Mouse (Mus musculus) mouse trophoblast stem cell (cell line): Measurements from ENCODE around the gene Snrpe.

Experiments
- in situ Hi-C, 2 experiments: fragments of 300-500 bp; cut with MseI, MboI; formaldehyde crosslinking; loops; 2 replicates in 1 of 2; 3 replicates in 1 of 2; pipeline ENCODE4 v1.15.1; 2025

Snrpe gene

GRCm38 (mm10) chr1:133609771-133610502 lies at the start of gene Snrpe:
Snrpe (minus strand) TSS chr1:133610291.
- in situ Hi-C loops: loop anchor here (5.0 kb wide), 2 partner anchors 223 to 228 kb away; no protein-coding TSS in a partner anchor

DNA sequence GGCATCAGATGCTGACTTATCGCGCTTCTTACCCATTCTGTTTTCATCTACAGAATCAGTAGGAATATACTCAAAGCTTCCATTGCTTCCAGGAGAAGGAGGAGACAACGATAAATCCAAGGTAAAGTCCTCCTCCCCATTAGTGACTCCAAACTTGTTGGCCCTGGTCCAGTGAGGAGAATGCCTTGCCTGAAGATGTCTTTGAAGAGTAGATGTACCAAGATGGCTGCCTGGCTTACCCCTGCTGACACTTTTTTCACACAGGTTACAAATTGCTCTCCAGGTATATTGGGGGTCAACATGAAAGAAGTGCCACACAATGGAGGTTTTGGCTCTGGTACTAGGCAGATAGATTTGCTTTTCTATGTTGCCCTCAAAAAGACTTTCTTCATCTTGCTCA lies 48.8 kb upstream of the Snrpe start:
- in situ Hi-C loops: no loop called here

- in situ Hi-C loops: no loop called here
These were observed 46.7 kb upstream of the Snrpe start for GRCm38 (mm10) chr1:133656811-133657210.

DNA sequence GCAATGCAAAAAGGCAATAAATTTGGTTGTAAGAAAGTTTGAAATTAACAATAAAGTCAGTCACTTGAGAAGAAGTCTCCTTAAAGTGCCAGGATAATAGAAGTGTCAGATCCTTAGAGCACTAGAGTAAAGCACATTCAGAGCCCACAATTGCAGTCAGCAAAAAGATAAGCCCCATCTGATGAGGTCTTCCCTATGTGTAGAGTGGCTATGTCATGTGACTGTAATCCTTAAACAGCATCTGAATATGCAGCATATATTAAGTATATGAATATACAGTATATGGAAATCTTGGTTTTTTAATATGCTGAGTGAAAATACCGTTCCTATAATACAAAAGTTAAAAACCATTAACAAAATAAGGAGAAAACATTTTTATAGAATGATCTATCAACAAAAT lies 42.9 kb upstream of the Snrpe start:
- in situ Hi-C loops: no loop called here

- in situ Hi-C loops: no loop called here
These were observed 40.4 kb upstream of the Snrpe start for GRCm38 (mm10) chr1:133650288-133651055.

DNA sequence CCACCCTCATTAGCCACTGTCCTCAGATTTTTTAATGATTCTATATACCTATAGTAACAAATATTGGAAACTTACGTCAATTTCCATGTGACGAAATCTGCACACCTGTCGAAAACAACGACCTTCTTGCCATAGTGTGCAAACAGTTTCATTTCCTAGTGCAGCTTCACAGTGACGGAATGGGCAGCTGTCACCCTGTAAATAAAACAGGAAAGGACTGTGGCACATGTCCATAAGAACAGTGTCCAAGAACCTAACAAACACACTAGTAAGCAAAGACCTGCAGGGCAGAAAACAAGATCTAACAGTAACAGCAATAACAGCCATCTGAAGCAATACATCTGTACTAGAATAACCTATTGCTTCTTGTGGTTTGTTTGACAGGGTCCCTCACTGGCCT lies 35.6 kb upstream of the Snrpe start:
- in situ Hi-C loops: no loop called here

DNA sequence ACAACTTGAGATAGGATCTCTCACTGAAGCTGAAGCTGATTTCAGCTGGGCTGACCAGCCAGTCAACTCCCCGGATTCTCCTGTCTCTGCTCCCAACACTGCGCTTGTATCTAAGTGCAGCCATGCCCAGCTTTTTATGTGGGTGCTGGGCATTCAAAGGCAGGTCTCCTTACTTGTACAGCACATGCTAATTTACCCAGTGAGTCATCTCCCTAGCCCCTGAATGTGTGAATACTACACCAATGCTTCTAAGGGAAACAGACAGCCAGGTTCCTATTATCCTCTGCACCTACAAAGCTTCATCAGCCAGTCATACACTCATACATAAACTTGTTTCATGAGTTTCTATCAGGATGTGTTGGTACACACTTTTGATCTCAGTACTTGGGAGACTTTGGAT lies 31.1 kb upstream of the Snrpe start:
- in situ Hi-C loops: no loop called here

GRCm38 (mm10) chr1:133638517-133638916 lies 28.4 kb upstream of the Snrpe start:
- in situ Hi-C loops: no loop called here

DNA sequence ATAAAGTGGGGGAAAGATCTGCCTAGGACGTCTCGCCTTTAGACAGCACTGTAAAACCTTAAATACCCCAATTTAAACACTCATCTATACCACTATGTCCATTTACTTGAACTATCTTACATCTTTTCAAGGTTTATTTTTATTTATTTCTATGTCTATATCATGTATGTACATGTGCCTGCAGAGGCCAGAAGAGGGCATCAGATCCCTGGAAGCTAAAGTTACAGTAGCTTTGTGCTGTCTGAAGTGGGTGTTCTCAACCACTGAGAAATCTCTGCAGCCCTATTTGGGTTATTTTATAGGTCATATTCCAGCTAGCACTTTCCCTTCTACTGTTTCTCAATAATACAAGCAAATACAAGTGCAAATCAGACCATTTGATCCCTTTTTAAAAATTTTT lies 22.1 kb upstream of the Snrpe start:
- in situ Hi-C loops: no loop called here

DNA sequence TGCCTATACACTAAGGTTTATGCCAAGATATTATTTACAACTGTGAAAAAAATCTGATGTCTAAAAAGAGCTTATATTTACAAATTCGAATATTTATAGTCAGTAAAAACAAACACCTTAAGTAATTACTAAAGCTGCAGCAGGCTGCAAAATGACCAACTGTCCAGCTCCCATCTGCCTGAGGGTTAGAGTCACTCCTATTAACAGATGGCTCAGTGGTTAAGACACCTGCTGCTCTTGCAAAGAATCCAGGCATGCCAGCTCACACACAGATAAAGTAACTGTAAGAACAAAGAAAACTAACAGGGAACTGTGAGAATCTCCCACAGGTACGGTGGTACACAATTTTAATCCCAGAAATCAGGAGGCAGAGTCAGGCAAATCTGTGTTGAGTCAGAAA lies 15.0 kb upstream of the Snrpe start:
- in situ Hi-C loops: no loop called here

DNA sequence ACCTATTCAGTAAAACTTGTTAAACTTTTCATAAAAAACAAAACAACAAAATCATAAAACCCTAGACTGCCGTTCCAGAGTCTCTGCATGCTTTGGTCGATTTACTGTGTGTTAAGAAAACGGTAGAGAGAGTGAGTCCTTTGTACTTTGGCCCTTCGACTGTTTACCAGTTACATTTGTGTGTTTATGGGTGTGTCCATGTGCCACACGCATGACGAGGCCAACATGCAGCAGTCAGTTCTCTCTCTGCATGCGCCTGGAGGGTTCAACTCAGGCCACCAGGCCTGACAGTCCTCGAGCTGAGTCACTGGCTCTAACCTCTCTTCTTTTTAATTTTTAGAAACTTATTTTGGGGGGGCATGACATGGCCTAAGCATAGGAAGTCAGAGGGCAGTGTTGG lies 8.2 kb upstream of the Snrpe start:
- in situ Hi-C loops: no loop called here

- in situ Hi-C loops: no loop called here
These were observed 7.8 kb upstream of the Snrpe start for GRCm38 (mm10) chr1:133617908-133618307.

- in situ Hi-C loops: loop anchor here in 1 of 2 experiments (5.0 kb wide), 1 partner anchor 232 kb away; no protein-coding TSS in a partner anchor
These were observed 3.7 kb upstream of the Snrpe start for GRCm38 (mm10) chr1:133613817-133614216.

DNA sequence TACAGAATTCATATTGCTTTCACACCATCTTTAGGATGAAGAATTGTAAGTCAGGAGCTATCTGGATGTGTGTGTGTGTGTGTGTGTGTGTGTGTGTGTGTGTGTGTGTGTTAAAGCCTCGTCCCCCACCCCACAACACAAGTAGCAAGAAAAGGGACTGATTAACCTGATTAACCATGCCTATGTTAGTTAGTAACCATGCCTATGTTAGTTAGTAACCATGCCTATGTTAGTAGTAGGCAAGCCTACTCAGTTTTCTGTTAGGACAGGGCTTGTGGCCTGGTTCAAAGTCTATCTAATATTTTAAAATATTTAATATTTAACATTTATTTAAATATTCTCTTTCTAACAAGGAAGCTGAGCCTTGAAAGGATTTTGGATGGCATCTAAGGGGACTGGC lies 1.3 kb upstream of the Snrpe start:
- in situ Hi-C loops: loop anchor here in 1 of 2 experiments (5.0 kb wide), 1 partner anchor 229 kb away; no protein-coding TSS in a partner anchor

- in situ Hi-C loops: loop anchor here in 1 of 2 experiments (5.0 kb wide), 1 partner anchor 228 kb away; no protein-coding TSS in a partner anchor
These were observed 510 bp upstream of the Snrpe start for GRCm38 (mm10) chr1:133610601-133611000.

DNA sequence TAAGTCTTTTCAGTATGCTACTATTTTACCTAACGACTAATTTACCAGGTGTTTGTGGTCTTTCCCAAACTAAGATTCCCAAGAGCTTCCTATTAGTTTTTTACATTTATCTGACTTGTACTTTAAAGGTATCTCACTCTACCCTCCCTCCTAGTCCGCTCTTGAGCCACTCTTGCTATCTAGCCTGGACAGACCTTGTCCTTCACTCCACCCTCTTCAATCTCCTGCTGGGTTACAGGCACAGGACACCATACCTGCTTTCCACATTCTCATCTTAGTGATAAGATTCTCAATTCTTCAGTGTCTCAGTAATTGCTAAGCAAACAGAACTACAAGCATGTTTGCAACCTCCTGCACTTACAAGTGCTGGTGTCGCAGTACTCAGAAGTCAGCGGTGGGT lies 6.9 kb downstream of the Snrpe start:
- in situ Hi-C loops: no loop called here

DNA sequence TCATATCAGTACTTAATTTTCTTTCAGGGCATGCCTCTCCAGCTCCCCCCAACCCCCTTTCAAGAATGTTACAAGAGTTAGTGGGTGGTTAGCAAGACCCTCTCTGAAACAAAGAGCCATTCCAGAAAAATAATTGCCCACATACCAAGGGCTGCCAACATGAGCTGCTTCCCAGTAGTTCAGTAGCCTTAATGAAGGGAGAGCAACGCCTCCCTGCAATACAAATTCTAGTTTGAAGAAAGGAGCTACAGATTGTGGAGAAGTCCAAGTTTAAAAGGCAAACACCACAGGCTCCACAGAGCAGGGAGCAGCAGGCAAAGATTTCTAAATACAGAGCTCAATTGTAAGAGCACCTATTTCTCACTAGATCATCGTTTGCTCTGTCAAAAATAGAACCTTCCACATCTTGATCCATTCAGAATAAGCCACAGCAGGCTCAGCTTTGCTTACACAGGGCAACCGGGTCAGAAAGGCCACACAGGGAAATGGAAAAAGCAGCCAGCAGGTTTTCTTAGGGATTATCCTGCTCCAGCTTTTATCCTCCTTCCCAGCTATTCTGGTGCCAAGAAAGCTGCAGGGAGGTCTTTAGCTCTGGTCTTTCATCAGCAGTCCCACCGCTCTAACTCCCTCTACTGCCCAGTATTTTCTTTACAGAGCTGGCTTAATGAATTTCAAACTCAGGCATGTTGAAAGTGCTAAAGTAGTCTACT lies 13.6 kb downstream of the Snrpe start:
- in situ Hi-C loops: no loop called here

DNA sequence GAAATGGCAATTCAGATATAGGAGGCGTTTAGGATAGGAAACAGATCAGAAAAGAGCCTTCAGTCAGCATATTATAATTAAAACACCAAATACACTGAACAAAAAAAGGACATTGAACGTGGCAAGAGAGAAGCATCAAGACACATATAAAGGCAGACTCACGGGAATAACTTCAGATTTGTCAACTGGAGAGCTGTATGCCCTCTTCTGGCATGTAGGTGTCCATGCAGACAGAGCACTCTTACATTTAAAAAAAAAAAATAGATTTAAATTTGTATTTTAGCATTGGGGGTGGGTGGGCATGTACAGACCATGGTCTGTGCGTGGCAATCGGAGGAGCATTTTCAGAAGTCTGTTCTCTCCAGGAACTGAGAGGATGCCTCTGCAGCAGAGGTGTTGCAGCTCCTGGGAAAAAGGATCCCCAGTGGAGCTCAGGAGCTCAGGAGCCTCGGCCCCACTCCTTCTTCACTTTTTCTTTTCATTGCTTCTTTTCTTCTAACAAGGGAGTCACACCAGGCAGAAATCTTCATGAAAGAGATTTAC lies 24.0 kb downstream of the Snrpe start:
- in situ Hi-C loops: no loop called here

- in situ Hi-C loops: no loop called here
These were observed 38.8 kb downstream of the Snrpe start for GRCm38 (mm10) chr1:133571293-133571692.
